Mouse (Mus musculus): Measurements from ENCODE around the gene Fto.

The Fto gene

DNA sequence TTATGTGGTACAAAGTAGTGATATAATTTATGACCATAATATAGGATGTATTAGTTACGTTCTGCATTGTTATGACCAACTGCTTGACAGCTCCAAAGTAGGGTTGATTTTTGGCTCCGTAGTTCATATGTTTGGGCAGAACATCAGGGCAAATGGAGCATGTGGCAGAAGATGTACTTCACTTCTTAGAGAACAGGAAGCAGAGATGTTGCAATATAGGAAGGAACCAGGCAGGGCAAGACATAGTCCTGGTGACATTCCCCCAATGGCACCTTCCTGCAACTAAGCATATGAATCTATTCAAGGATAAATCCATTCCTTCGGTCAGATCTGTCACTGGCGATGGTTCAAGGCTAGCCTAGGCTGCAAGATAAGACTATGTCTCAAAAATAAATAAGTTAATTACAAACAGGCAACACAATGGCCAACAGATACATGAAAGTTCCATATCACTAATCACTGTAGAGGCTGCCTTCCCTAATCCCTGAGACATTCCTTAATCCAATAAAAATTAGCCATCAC, 44.2 kb downstream of the Fto start:
- DNase-seq (ENCODE audit: low spot score in 2 of 2), result no peak

DNA sequence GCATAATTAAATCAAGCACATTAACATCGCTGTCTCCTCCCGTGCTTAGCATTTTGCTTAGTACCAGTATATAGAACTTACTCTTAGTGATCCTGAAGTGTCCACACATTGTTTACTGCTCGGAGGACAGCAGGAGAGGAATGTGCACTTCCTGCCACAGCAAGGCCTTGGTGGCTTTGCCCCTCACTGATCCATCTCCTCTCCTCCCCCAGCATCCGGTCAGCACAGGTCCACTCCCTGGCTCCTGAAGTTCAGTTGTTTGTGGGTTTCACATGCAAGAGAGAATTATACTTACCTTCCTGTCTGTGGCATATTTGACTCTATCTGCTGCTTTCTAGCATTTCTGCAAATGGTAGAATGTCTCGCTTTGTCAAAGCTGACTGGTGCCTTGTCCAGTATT, 44.7 kb downstream of the Fto start:
- DNase-seq (ENCODE audit: low spot score in 2 of 2), result no peak

DNA sequence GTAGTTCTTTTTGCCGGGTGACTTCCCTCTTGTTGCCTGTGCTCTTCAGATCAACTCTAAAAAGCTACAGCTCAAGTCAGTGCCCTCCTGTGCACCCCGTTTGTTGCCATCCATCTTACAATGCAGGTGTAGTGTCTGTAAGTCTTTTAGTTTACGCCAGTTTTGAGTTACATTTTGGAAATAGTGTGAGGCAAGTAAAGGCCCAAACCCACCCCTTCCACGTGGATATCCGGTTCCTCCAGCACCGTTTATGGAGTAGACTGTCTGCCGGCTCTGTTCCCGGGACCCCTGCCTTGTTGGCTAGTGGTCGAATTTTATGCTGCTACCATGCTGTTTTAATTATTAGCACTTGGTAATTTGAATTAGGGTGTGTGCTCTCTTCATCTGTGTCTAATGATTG, 46.2 kb downstream of the Fto start:
- no peak for DNase-seq (ENCODE audit: low spot score in 2 of 2)

GRCm38 (mm10) chr8:91360644-91361357, 47.5 kb downstream of the Fto start:
- DNase-seq (ENCODE audit: low spot score in 2 of 2), result no peak

- no peak for DNase-seq (ENCODE audit: low spot score in 2 of 2)
Observed at GRCm38 (mm10) chr8:91363272-91363860, 50.0 kb downstream of the Fto start.

DNA sequence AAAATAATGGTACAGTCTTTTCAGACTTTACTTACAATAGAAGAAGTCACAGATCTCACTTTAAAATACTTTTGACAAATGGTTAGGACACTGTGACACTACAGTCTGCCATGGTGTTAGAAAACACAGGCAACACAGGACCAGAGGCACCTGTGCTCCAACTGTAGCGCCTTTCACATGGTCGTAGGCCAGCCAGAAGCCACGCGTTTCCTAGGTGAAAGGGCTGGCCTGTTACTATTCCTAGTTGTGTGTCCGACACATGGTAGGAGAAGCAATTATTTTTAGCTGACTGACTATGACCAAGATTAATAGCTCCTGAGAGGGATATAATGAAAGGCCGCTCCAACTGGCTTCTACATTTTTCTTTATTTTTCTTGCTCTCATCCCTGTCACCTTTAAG, 50.9 kb downstream of the Fto start:
- DNase-seq (ENCODE audit: low spot score in 2 of 2), result no peak

DNA sequence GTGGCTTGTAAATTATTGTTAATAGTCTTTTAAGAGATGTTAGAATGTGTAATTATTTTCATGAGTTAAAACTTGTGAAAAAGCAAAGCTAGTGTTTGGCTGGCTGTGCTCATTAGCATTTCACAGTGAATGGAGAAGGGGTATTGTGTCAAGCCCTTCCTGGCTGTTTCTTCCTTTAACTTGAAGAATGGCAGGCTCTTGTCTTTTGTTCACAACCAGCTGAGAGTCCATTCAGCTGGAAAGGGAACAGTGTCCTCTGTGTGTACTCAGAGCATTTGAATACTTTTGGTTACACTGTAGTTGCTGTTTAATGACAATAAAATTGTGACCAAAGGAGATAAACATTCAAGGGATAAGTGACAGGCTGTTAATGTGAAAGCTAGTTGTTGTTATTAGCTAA, 52.5 kb downstream of the Fto start:
- no peak for DNase-seq (ENCODE audit: low spot score in 2 of 2)

- no peak for DNase-seq (ENCODE audit: low spot score in 2 of 2)
Observed at GRCm38 (mm10) chr8:91370899-91371298, 57.6 kb downstream of the Fto start.

DNA sequence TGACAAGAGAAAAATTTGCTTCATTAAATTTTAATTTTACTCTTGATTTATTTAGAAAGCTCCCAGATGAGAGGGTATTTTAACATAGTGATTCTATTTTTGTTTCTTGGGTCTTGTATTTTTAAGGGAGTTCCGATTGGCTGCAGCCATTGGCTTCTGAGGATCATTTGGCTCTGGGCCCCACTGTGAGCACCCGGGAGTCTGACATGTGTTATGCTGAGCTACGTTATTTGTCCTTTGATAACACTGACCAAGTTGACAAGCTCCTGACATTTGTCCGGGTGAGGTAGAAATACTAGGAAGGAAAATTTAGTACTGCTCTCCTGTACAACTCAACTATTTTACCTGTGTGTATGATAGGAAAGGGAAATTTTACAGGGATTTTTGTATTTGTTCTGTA, 58.7 kb downstream of the Fto start:
- DNase-seq (ENCODE audit: low spot score in 2 of 2), result no peak

- DNase-seq (ENCODE audit: low spot score in 2 of 2), result no peak
Observed at GRCm38 (mm10) chr8:91372780-91373577, 59.7 kb downstream of the Fto start.

DNA sequence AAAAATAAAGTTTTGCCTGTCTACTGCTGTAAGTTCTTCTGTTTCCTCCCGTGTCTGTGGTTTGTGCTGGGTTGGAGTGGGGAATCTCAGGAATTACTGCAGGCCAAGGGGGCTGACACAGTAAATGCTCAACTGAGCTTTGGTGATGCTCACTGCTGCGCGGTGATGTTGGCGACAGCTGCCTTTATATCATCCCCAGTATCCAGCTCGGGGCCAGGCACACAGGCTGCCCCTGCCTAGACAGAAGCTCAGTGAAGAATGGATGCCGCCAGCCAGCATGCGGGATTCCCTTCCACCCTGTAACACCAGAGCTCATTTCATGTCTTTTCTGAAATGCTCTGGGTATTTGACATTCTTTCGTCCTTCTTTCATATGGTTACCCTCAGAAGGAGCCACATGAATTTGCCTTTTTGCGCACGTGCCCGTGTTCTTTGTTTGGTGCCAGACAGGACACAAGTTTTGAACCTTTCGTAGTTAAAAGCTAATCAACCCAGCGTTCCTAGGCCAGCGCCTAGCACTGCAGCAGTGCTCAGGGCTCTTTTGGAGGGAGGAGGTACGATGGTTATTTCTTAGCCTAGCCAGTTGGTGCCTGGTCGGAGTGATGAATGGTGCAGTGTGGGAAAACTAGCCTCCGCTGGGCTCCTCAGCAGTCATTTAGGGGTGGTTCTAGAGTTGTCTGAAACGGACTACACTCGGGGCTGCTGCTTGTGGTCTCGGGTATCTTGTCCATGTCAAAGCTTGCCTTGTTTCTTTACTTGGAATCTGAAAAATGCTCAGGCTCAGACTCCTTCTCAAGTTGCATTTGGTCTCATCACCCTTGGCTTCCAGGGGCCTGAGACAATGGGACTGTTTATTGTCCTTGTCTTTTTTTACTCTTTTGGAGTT, 62.0 kb downstream of the Fto start:
- DNase-seq (ENCODE audit: low spot score in 2 of 2), result no peak

DNA sequence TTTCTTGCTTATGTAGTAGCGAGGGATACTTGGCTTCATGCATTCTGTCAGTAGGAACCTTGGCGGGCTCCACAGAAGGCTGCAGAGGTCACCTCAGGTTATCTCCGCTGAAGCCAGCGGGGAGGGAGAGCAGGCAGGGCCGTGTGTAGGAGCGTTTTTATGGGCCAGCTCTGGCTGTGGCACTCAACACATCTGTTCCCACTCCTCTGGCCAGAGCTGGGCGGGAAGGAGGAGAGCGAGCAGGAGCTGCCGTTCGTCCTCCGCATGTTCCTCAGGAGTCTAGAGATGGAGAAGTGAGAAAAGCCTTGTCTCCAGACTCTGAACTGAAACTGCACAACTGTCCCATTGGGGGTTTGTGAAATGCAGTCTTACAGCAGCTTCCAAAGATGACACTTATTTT, 63.5 kb downstream of the Fto start:
- DNase-seq (ENCODE audit: low spot score in 2 of 2), result no peak

GRCm38 (mm10) chr8:91377275-91377674, 64.0 kb downstream of the Fto start:
- no peak for DNase-seq (ENCODE audit: low spot score in 2 of 2)

GRCm38 (mm10) chr8:91378846-91379499, 65.6 kb downstream of the Fto start:
- DNase-seq (ENCODE audit: low spot score in 2 of 2), result peak in 1 of 2 experiments; percentile 79

DNA sequence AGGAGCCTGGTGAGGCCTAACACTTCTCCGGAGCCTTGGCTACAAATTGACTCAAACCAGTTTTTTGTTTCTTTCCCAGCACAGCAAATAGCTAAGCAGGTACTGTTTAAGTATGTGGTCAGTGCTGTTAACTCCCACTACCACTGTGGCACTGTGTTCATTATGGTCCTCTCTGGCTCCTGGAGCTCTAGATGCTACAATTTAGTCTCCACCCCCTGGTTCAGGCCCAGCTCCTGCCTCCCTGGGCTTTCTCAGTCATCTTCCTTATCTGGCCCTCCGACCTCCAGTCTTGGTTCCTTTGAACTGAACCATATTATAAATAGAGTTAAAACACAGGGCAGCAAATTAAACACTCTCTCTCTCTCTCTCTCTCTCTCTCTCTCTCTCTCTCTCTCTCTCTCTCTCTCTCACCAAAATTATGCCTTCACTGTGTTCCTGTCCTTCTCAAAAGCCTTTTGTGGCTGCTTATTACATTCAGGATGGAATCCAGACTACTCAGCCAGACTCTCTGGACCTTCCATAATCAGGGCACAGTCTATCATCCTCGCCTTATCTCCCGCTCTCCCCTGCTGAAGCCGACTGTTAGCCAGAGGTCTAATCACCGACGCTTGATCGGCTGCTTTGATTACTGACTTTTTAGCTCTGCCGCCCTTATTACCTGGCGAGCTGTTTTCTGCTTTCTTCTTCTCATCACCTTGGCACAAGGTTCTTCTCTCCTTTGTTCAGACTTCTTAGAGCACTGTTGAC, 67.6 kb downstream of the Fto start:
- no peak for DNase-seq (ENCODE audit: low spot score in 2 of 2)

GRCm38 (mm10) chr8:91381543-91382106, 68.3 kb downstream of the Fto start:
- DNase-seq (ENCODE audit: low spot score in 2 of 2), result no peak

DNA sequence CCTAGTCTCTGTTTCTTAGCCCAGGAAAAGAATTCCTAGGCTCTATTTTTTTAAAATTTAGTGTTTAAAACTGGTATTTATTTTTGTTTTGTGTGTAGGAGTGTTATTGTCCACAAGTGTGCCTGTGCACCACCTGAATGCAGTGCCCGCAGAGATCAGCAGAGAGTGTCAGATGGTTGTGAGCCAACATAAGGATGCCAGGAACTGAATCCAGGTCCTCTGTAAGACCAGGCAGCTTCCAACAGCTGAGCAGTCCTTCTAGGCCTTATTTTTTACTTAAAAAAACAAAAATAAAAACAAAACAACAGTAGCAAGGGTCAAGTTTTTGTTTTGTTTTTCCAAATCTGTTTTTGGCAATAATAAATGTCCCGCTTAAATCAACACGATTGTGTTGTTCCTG, 69.9 kb downstream of the Fto start:
- no peak for DNase-seq (ENCODE audit: low spot score in 2 of 2)

DNA sequence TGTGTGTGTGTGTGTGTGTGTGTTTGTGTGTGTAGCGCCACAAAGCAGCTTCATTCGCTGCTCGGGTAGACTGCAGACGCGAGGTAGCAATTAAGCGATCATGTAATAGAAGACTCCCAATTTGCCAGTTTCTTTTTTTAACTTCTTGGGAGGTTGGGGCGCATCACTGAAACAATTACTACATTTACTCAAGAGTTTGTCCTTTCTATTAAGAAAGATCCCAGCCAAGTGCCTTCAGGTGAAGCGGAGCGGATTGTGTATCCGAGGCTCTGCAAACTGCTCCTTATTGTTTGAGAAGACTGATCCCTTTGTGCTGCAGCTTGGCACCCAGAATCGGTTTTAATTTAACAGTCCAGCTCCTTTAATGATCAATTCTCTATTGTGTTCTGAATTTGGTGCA, 70.5 kb downstream of the Fto start:
- DNase-seq (ENCODE audit: low spot score in 2 of 2), result no peak

DNA sequence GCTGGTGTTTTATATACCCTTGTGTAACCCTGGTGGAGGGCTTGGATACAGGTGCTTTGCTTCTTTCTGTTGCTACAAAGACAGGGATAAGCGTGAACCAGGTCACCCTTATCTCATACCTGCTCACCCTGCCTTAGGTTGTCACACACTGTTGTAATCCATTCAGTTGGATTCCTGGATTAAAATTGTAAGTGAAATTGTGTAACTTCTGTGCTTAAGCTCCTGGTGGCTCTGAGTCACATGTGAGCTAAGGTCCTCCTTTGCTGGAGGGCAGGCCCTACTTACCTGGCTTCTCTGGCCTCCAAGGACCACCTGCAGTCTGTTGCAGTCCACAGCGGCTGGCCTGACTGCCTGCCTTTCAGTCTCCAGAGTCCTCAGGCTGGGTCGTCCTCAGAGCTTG, 71.1 kb downstream of the Fto start:
- DNase-seq (ENCODE audit: low spot score in 2 of 2), result no peak

GRCm38 (mm10) chr8:91385808-91386207, 72.5 kb downstream of the Fto start:
- DNase-seq (ENCODE audit: low spot score in 2 of 2), result no peak

Measured in left cerebral cortex, adult 9 months (tissue).